Mouse (Mus musculus): ENCODE measurements at regions not wholly inside any gene's neighbourhood (a gene's known extent, or its start where the extent isn't known, plus 50 kb on each side); places are given as distances from the start of the nearest gene placed in this dataset.

- DNase-seq (ENCODE audit: low spot score) (peak; percentile 50), ATAC-seq (replicated peaks; ENCODE audit: low FRiP score, low read depth) (no peak)
- Histone ChIP-seq H3K36me3 (ENCODE audit: insufficient read depth, low read length) (no peaks in the 10 kb centered on the region), H3K27ac (no peak overlapping the region), H3K27me3 (ENCODE audit: insufficient read depth, low read length) (no peaks in the 10 kb centered on the region), H3K9me3 (replicated peaks; ENCODE audit: low read length) (no peaks in the 10 kb centered on the region), H3K4me1 (replicated peaks; ENCODE audit: insufficient read depth, low read length) (no peaks in the 10 kb centered on the region), H3K9ac (ENCODE audit: low read depth, low read length) (no peak overlapping the region), H3K4me3 (replicated peaks; ENCODE audit: low read depth, low read length) (no peak overlapping the region), H3K4me2 (ENCODE audit: low read length) (no peak overlapping the region)
- WGBS, result 33% methylated on average over 1 of the region's 1 CpGs
- no peak for TF ChIP-seq CTCF (IDR thresholded peaks at IDR 0.05; ENCODE audit: low read depth)
Measured at GRCm38 (mm10) chr15:63170171-63170570, 674.8 kb downstream of the Gsdmc2 start.

GRCm38 (mm10) chr15:63166411-63166810 is 678.6 kb downstream of the Gsdmc2 start:
- Histone ChIP-seq H3K4me2 (ENCODE audit: low read length) (no peak overlapping the region), H3K27ac (no peak overlapping the region), H3K27me3 (ENCODE audit: insufficient read depth, low read length) (no peaks in the 10 kb centered on the region), H3K4me3 (replicated peaks; ENCODE audit: low read depth, low read length) (no peak overlapping the region), H3K4me1 (replicated peaks; ENCODE audit: insufficient read depth, low read length) (peaks cover 5% of the 10 kb centered on the region; the same call in 1 of the 2 replicates), H3K9me3 (replicated peaks; ENCODE audit: low read length) (no peaks in the 10 kb centered on the region), H3K36me3 (ENCODE audit: insufficient read depth, low read length) (no peaks in the 10 kb centered on the region), H3K9ac (ENCODE audit: low read depth, low read length) (no peak overlapping the region)
- DNase-seq (ENCODE audit: low spot score) (no peak), ATAC-seq (replicated peaks; ENCODE audit: low FRiP score, low read depth) (no peak)
- TF ChIP-seq CTCF (IDR thresholded peaks at IDR 0.05; ENCODE audit: low read depth), result no peak

GRCm38 (mm10) chr15:63163550-63164279 is 681.3 kb downstream of the Gsdmc2 start:
- Histone ChIP-seq H3K9ac (ENCODE audit: low read depth, low read length) (no peak overlapping the region), H3K4me2 (ENCODE audit: low read length) (no peak overlapping the region), H3K27ac (no peak overlapping the region), H3K27me3 (ENCODE audit: insufficient read depth, low read length) (no peaks in the 10 kb centered on the region), H3K4me1 (replicated peaks; ENCODE audit: insufficient read depth, low read length) (peaks cover 5% of the 10 kb centered on the region; the same call in 1 of the 2 replicates), H3K4me3 (replicated peaks; ENCODE audit: low read depth, low read length) (no peak overlapping the region), H3K36me3 (ENCODE audit: insufficient read depth, low read length) (no peaks in the 10 kb centered on the region), H3K9me3 (replicated peaks; ENCODE audit: low read length) (no peaks in the 10 kb centered on the region)
- DNase-seq (ENCODE audit: low spot score) (peak; percentile 90), ATAC-seq (replicated peaks; ENCODE audit: low FRiP score, low read depth) (peak; percentile 85)
- WGBS, result 4% methylated on average over 6 of the region's 6 CpGs
- TF ChIP-seq CTCF (IDR thresholded peaks at IDR 0.05; ENCODE audit: low read depth), result no peak

- DNase-seq (ENCODE audit: low spot score), result no peak
- H3K9ac ChIP-seq (ENCODE audit: low read depth, low read length), result no peak overlapping the region
- WGBS, result 50% methylated on average over 4 of the region's 4 CpGs
- ATAC-seq (replicated peaks; ENCODE audit: low FRiP score, low read depth), result no peak
- no peak overlapping the region for H3K4me2 ChIP-seq (ENCODE audit: low read length)
- TF ChIP-seq CTCF (IDR thresholded peaks at IDR 0.05; ENCODE audit: low read depth), result no peak
- H3K27me3 ChIP-seq (ENCODE audit: insufficient read depth, low read length), result no peaks in the 10 kb centered on the region
- no peaks in the 10 kb centered on the region for H3K36me3 ChIP-seq (ENCODE audit: insufficient read depth, low read length)
- no peaks in the 10 kb centered on the region for H3K9me3 ChIP-seq (replicated peaks; ENCODE audit: low read length)
- peaks cover 5% of the 10 kb centered on the region; the same call in 1 of the 2 replicates for H3K4me1 ChIP-seq (replicated peaks; ENCODE audit: insufficient read depth, low read length)
- H3K27ac ChIP-seq, result no peak overlapping the region
- H3K4me3 ChIP-seq (replicated peaks; ENCODE audit: low read depth, low read length), result no peak overlapping the region
Measured at GRCm38 (mm10) chr15:63162881-63163549, 682.0 kb downstream of the Gsdmc2 start.

GRCm38 (mm10) chr15:63123123-63123688 is 721.8 kb downstream of the Gsdmc2 start:
- 75% methylated on average over 3 of the region's 3 CpGs for WGBS
- Histone ChIP-seq H3K9me3 (replicated peaks; ENCODE audit: low read length) (no peaks in the 10 kb centered on the region), H3K4me1 (replicated peaks; ENCODE audit: insufficient read depth, low read length) (no peaks in the 10 kb centered on the region), H3K36me3 (ENCODE audit: insufficient read depth, low read length) (no peaks in the 10 kb centered on the region), H3K4me2 (ENCODE audit: low read length) (no peak overlapping the region), H3K27ac (no peak overlapping the region), H3K4me3 (replicated peaks; ENCODE audit: low read depth, low read length) (no peak overlapping the region), H3K27me3 (ENCODE audit: insufficient read depth, low read length) (no peaks in the 10 kb centered on the region), H3K9ac (ENCODE audit: low read depth, low read length) (no peak overlapping the region)
- DNase-seq (ENCODE audit: low spot score), result no peak
- no peak for TF ChIP-seq CTCF (IDR thresholded peaks at IDR 0.05; ENCODE audit: low read depth)
- no peak for ATAC-seq (replicated peaks; ENCODE audit: low FRiP score, low read depth)

GRCm38 (mm10) chr15:63112918-63113317 is 732.1 kb downstream of the Gsdmc2 start:
- Histone ChIP-seq H3K27ac (no peak overlapping the region), H3K4me1 (replicated peaks; ENCODE audit: insufficient read depth, low read length) (no peaks in the 10 kb centered on the region), H3K9ac (ENCODE audit: low read depth, low read length) (no peak overlapping the region), H3K4me2 (ENCODE audit: low read length) (no peak overlapping the region), H3K36me3 (ENCODE audit: insufficient read depth, low read length) (no peaks in the 10 kb centered on the region), H3K27me3 (ENCODE audit: insufficient read depth, low read length) (no peaks in the 10 kb centered on the region), H3K4me3 (replicated peaks; ENCODE audit: low read depth, low read length) (no peak overlapping the region), H3K9me3 (replicated peaks; ENCODE audit: low read length) (no peaks in the 10 kb centered on the region)
- ATAC-seq (replicated peaks; ENCODE audit: low FRiP score, low read depth) (no peak), DNase-seq (ENCODE audit: low spot score) (no peak)
- whole genome bisulfite sequencing, result 76% methylated on average over 2 of the region's 2 CpGs
- TF ChIP-seq CTCF (IDR thresholded peaks at IDR 0.05; ENCODE audit: low read depth), result peak; percentile 21; the same call in 1 of the 2 replicates
